Mouse (Mus musculus) small intestine, adult 2 months (tissue): Measurements from ENCODE around the gene Rnls.

ENCODE experiments used
- CTCF ChIP-seq: fragments of 200-500 bp; IDR thresholded peaks from 2 replicates; pipeline ENCODE4 v1.5.1; 2012; ENCODE audit warnings: low read depth, mild to moderate bottlenecking, control low read depth, inconsistent platforms, low read length, moderate library complexity, mixed read lengths; ENCODE audit not compliant: insufficient replicate concordance, insufficient read length; ENCODE audit errors: extremely low read depth
- POLR2A ChIP-seq: fragments of 200-500 bp; IDR thresholded peaks from 2 replicates; pipeline ENCODE4 v1.6.1; 2012; ENCODE audit warnings: low read depth, mild to moderate bottlenecking, control low read depth, inconsistent platforms, low read length, moderate library complexity

GRCm38 (mm10) chr19:33118898-33119297, 273.2 kb downstream of the Rnls start:
- TF ChIP-seq CTCF (peak; percentile 42; the same call in 1 of the 2 replicates), POLR2A (no peak)
